9 mouse cellular contexts compared by ENCODE assay signal in genomic region chr13:13784420-13784936, GRCm38 (mm10). TPM values are rescaled to one million over a fixed set of nuclear protein-coding genes. Genes with fewer than 3 reads are reported as not detected.
DNase-seq lines count a peak whose midpoint lies in the region; ATAC-seq and TF ChIP-seq lines count a peak whose summit lies in the region.
"Had no signal": no experiment of that assay in that cellular context is flagged by ENCODE, and none has a peak within 500 bp of the region (broad histone marks: within the 10 kb centered on the region; RNA-seq: fewer than 3 reads in every experiment).

No protein-coding gene starts in this region.

- peak overlapping the region; percentile 61 for H3K9ac ChIP-seq in hindbrain, postnatal 0 days (replicated peaks; ENCODE audit: low read length)
- H3K9ac ChIP-seq in neural tube, embryonic 11.5 days (ENCODE audit: low read length) = peak overlapping the region; percentile 47

- no peak for TF ChIP-seq POLR2A in testis, adult 2 months (IDR thresholded peaks at IDR 0.05; ENCODE audit: control insufficient read depth, low read depth, low read length)

- H3K4me3 ChIP-seq in testis, adult 2 months (ENCODE audit: control insufficient read depth, low read depth, low read length) = peak overlapping the region; percentile 61
- H3K4me3 ChIP-seq in hindbrain, postnatal 0 days (ENCODE audit: low read length) = peak overlapping the region; percentile 63
- H3K4me3 ChIP-seq in neural tube, embryonic 11.5 days (ENCODE audit: low read depth, low read length) = peak overlapping the region; percentile 54

- no peaks in the 10 kb centered on the region for H3K27me3 ChIP-seq in testis, adult 2 months (ENCODE audit: control insufficient read depth, insufficient read depth, low read length)
- H3K27me3 ChIP-seq in hindbrain, postnatal 0 days (ENCODE audit: insufficient read depth, low read length) = no peaks in the 10 kb centered on the region
- H3K27me3 ChIP-seq in neural tube, embryonic 11.5 days (ENCODE audit: control insufficient read depth, insufficient read depth, low read length) = peaks cover 28% of the 10 kb centered on the region

- H3K4me2 ChIP-seq in hindbrain, postnatal 0 days (ENCODE audit: low read depth, low read length) = peak overlapping the region; percentile 83
- peak overlapping the region; percentile 93 for H3K4me2 ChIP-seq in neural tube, embryonic 11.5 days (ENCODE audit: low read depth)

- peak; percentile 10 to 16 for DNase-seq in cerebellum, postnatal 25 days
- DNase-seq in cerebellum, adult 8-10 months = no peak
- DNase-seq in testis, postnatal 14 days (ENCODE audit: low spot score) = no peak
- peak; percentile 32 for DNase-seq in hindbrain, postnatal 0 days (ENCODE audit: low spot score)
- DNase-seq in neural tube, embryonic 11.5 days (ENCODE audit: low spot score) = peak; percentile 54
- no peak for DNase-seq in spleen, adult 12 weeks (ENCODE audit: low spot score)
- DNase-seq in spleen, postnatal 10 days (ENCODE audit: low spot score in 2 of 2) = no peak

- ATAC-seq in hindbrain, postnatal 0 days = peak; percentile 65
- ATAC-seq in neural tube, embryonic 11.5 days (ENCODE audit: insufficient read depth, low FRiP score, low TSS enrichment) = peak; percentile 57

- H3K27ac ChIP-seq in testis, adult 2 months (ENCODE audit: control insufficient read depth, insufficient read depth, low read depth, low read length) = no peak overlapping the region
- H3K27ac ChIP-seq in hindbrain, postnatal 0 days = peak overlapping the region; percentile 76
- H3K27ac ChIP-seq in neural tube, embryonic 11.5 days (ENCODE audit: low read depth, low read length) = no peak overlapping the region

- no peaks in the 10 kb centered on the region for H3K9me3 ChIP-seq in hindbrain, postnatal 0 days (ENCODE audit: low read length)
- no peaks in the 10 kb centered on the region for H3K9me3 ChIP-seq in neural tube, embryonic 11.5 days (ENCODE audit: control insufficient read depth, low read length)

- TF ChIP-seq CTCF in testis, adult 2 months (IDR thresholded peaks at IDR 0.05; ENCODE audit: control insufficient read depth, insufficient read depth, insufficient replicate concordance, low read depth, low read length) = no peak
- TF ChIP-seq CTCF in hindbrain, postnatal 0 days (IDR thresholded peaks at IDR 0.05; ENCODE audit: low read depth) = no peak

- H3K36me3 ChIP-seq in testis, adult 2 months (ENCODE audit: control insufficient read depth, insufficient read depth, low read length) = no peaks in the 10 kb centered on the region
- H3K36me3 ChIP-seq in hindbrain, postnatal 0 days (ENCODE audit: insufficient read depth, low read length) = no peaks in the 10 kb centered on the region
- no peaks in the 10 kb centered on the region for H3K36me3 ChIP-seq in neural tube, embryonic 11.5 days (ENCODE audit: control insufficient read depth, insufficient read depth, low read length)

- 2% methylated on average over 56 of the region's 59 CpGs for WGBS in hindbrain, postnatal 0 days
- under 1% methylated on average over 34 of the region's 59 CpGs for WGBS in neural tube, embryonic 11.5 days

- H3K4me1 ChIP-seq in testis, adult 2 months (ENCODE audit: control insufficient read depth, insufficient read depth, low read length) = peaks cover 12% of the 10 kb centered on the region
- H3K4me1 ChIP-seq in hindbrain, postnatal 0 days (ENCODE audit: insufficient read depth, low read length) = peaks cover 6% of the 10 kb centered on the region; the same call in 1 of the 2 replicates
- peaks cover 8% of the 10 kb centered on the region; the same call in 1 of the 2 replicates for H3K4me1 ChIP-seq in neural tube, embryonic 11.5 days (ENCODE audit: control insufficient read depth, insufficient read depth, low read length)

RNA-seq across cellular contexts. Expression of gene Gng4, which starts 0.6 kb away (rescaled TPM):
- 0.19 TPM in 1 of 2 replicates, not detected in the other for polyA plus RNA-seq in testis, adult 2 months (2012; rRNA removed)
- 137 and 142 TPM in 2 replicates for total RNA-seq in hindbrain, postnatal 0 days (2014; rRNA removed)
- 97.5 and 115 TPM in 2 replicates for polyA plus RNA-seq in hindbrain, postnatal 0 days (2015; fragmentation: Nextera tagmentation; extraction: Ambion mirVana)
- 3.2 and 3.4 TPM in 2 replicates for polyA plus RNA-seq in neural tube, embryonic 11.5 days (2014; fragmentation: Nextera tagmentation; extraction: Ambion mirVana)
- total RNA-seq: hematopoietic stem cell, adult 5-6 weeks had no signal

Comparison
In these comparisons a context has a peak if more than half of its experiments do, and no peak if none do; other contexts are left out.
1. DNase-seq: peak in cerebellum, postnatal 25 days (2 of 2), hindbrain, postnatal 0 days (single experiment) and neural tube, embryonic 11.5 days (single experiment); none in cerebellum, adult 8-10 months (single experiment), testis, postnatal 14 days (single experiment), spleen, adult 12 weeks (single experiment) and spleen, postnatal 10 days (0 of 2).
2. RNA of gene Gng4, which starts 0.6 kb away (polyA plus RNA-seq): 97.5 to 115 TPM in hindbrain, postnatal 0 days; 3.2 to 3.4 TPM in neural tube, embryonic 11.5 days and 0.19 TPM in testis, adult 2 months; every median in the first group is over 10 times any median in the second.
3. Peak in every context shown above with its lines, with median percentiles within 50 percentile points of each other: H3K4me3 ChIP-seq.